Mouse (Mus musculus) neural tube, embryonic 12.5 days (tissue): Measurements from ENCODE around the gene Musk. TPM values are rescaled to one million over a fixed set of nuclear protein-coding genes. Genes with fewer than 3 reads are reported as not detected.

Source experiments
- polyA plus RNA-seq: library from polyadenylated mRNA; unstranded; fragments of >200 nt; fragmentation: Nextera tagmentation; extraction: Ambion mirVana; gene quantifications from 2 replicates; pipeline ENCODE4 v1.2.1, GENCODE M21; 2016

The Musk gene
- polyA plus RNA-seq, 1 experiment from 2014 or later, result 0.80 TPM

Other genes with a start within 250 kb of the Musk start
- gene Svep1, start 79.1 kb upstream of the Musk start, polyA plus RNA-seq, result 1.4 and 1.6 TPM in 2 replicates